In the genomic region with DNA sequence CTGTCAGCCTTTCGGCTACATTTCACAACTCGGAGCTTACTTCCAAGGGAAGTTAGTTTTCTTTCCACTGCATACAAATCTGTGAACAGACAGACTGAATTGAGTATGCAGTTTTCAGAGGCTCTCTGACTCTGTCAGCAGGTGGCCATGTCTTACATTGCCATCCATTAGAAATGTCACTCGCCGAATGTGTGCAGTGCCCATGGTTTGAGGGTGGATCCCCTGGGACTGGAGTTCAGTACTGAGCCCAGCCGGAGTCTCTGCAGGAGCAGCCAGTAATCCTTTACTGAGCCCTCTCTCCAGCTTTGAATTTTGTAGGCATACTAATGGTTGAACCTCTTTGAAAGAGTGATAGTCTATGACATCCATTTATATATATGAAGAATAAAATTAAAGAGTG, we compare ENCODE assay signal across 10 mouse cellular contexts. TPM values are rescaled to one million over a fixed set of nuclear protein-coding genes. Genes with fewer than 3 reads are reported as not detected.
A peak's percentile ranks its signal among the peaks of the same experiment; 100 is the strongest.
DNase-seq lines count a peak whose midpoint lies in the region; ATAC-seq and TF ChIP-seq lines count a peak whose summit lies in the region.
"Had no signal": no experiment of that assay in that cellular context is flagged by ENCODE, and none has a peak within 500 bp of the region (broad histone marks: within the 10 kb centered on the region; RNA-seq: fewer than 3 reads in every experiment).

No protein-coding gene starts in this region.

- peak overlapping the region; percentile 33 for H3K4me2 ChIP-seq in heart, embryonic 12.5 days
- H3K4me2 ChIP-seq in CH12.LX (ENCODE audit: insufficient read depth, low read depth, poor library complexity, severe bottlenecking) = peak overlapping the region; percentile 88; the same call in 1 of the 2 replicates
- H3K4me2 ChIP-seq in forebrain, embryonic 14.5 days (ENCODE audit: low read length) = peak overlapping the region; percentile 75
- H3K4me2 ChIP-seq in liver, postnatal 0 days (ENCODE audit: low read depth, low read length) = peak overlapping the region; percentile 80

- no peak for ATAC-seq in heart, embryonic 12.5 days (ENCODE audit: insufficient number of reproducible peaks, low FRiP score)
- ATAC-seq in forebrain, embryonic 14.5 days = no peak
- no peak for ATAC-seq in liver, postnatal 0 days

- WGBS in heart, embryonic 12.5 days = 65% methylated on average over 5 of the region's 5 CpGs
- WGBS in forebrain, embryonic 14.5 days = 55% methylated on average over 5 of the region's 5 CpGs
- 64% methylated on average over 5 of the region's 5 CpGs for WGBS in liver, postnatal 0 days (ENCODE audit: insufficient replicate concordance)

- in situ Hi-C loops in CH12.LX (cut with MboI; ENCODE audit: low pct_ligation_motif_present, low pct_unique_long_range_greater_than_20kb, low sequenced_read_pairs) = no loop called here

- H3K27ac ChIP-seq in heart, embryonic 12.5 days (ENCODE audit: poor library complexity, severe bottlenecking) = no peak overlapping the region
- no peak overlapping the region for H3K27ac ChIP-seq in CH12.LX (ENCODE audit: insufficient read depth, low read depth)
- H3K27ac ChIP-seq in forebrain, embryonic 14.5 days (ENCODE audit: low read depth, low read length) = no peak overlapping the region
- H3K27ac ChIP-seq in liver, postnatal 0 days (ENCODE audit: low read depth) = no peak overlapping the region

- TF ChIP-seq RAD21 in CH12.LX (IDR thresholded peaks at IDR 0.05; ENCODE audit: low read depth, low read length) = no peak

- DNase-seq in heart, postnatal 25 days (ENCODE audit: low spot score) = no peak
- DNase-seq in CH12.LX (ENCODE audit: extremely low read depth) = no peak
- no peak for DNase-seq in forebrain, embryonic 14.5 days (ENCODE audit: low spot score)
- DNase-seq in liver, postnatal 0 days = no peak
- DNase-seq in thymus, adult 18-20 months = no peak
- DNase-seq in T-cell, adult 2 months (ENCODE audit: low spot score) = no peak
- no peak for DNase-seq in testis, postnatal 14 days (ENCODE audit: low spot score)
- DNase-seq: kidney, postnatal 25 days; thymus, adult 2 months had no signal

- peaks cover 6% of the 10 kb centered on the region; the same call in 1 of the 2 replicates for H3K36me3 ChIP-seq in heart, embryonic 12.5 days
- H3K36me3 ChIP-seq in CH12.LX (replicated peaks in 1 of 2; ENCODE audit: control insufficient read depth in 1 of 2, insufficient read depth in 1 of 2, low read length in 1 of 2) = peaks cover 0 to 15% of the 10 kb centered on the region in 2 experiments
- H3K36me3 ChIP-seq in forebrain, embryonic 14.5 days (ENCODE audit: control insufficient read depth, insufficient read depth, low read length) = peaks cover 8% of the 10 kb centered on the region; the same call in 1 of the 2 replicates
- no peaks in the 10 kb centered on the region; the same call in 1 of the 2 replicates for H3K36me3 ChIP-seq in liver, postnatal 0 days (replicated peaks; ENCODE audit: insufficient read depth, low read length)

- no peak for TF ChIP-seq POLR2A in CH12.LX (IDR thresholded peaks at IDR 0.05; ENCODE audit: low read depth, low read length)

- H3K4me1 ChIP-seq in heart, embryonic 12.5 days (replicated peaks) = peaks cover 29% of the 10 kb centered on the region
- H3K4me1 ChIP-seq in CH12.LX (ENCODE audit: control insufficient read depth in 1 of 2, insufficient read depth in 2 of 2) = peaks cover 3 to 38% of the 10 kb centered on the region in 2 experiments; a peak in 3 of 4 replicates
- H3K4me1 ChIP-seq in forebrain, embryonic 14.5 days (ENCODE audit: control insufficient read depth, insufficient read depth, low read length) = peaks cover 28% of the 10 kb centered on the region
- peaks cover 24% of the 10 kb centered on the region for H3K4me1 ChIP-seq in liver, postnatal 0 days (ENCODE audit: insufficient read depth)

- H3K4me3 ChIP-seq in heart, embryonic 12.5 days = no peak overlapping the region
- H3K4me3 ChIP-seq in CH12.LX (replicated peaks in 1 of 3; ENCODE audit: low read depth in 2 of 3, low read length in 2 of 3, poor library complexity in 1 of 3) = no peak overlapping the region
- peak overlapping the region; percentile 98 for H3K4me3 ChIP-seq in forebrain, embryonic 14.5 days (ENCODE audit: low read depth, low read length)
- no peak overlapping the region for H3K4me3 ChIP-seq in liver, postnatal 0 days (ENCODE audit: low read depth, low read length)

- dilution Hi-C loops in CH12.LX (cut with MboI; ENCODE audit: extremely low pct_ligation_motif_present, extremely low pct_unique_long_range_greater_than_20kb, low sequenced_read_pairs) = no loop called here

- intact Hi-C loops in heart, postnatal 25 days (cut with DNase I) = no loop called here

- no peak for TF ChIP-seq CTCF in CH12.LX (conservative IDR thresholded peaks at IDR 0.05 in 1 of 2, IDR thresholded peaks at IDR 0.05 in 1 of 2; ENCODE audit: low read depth in 2 of 2, low read length in 2 of 2)
- no peak for TF ChIP-seq CTCF in liver, postnatal 0 days (IDR thresholded peaks at IDR 0.05; ENCODE audit: low read depth)

- H3K79me2 ChIP-seq in CH12.LX (replicated peaks; ENCODE audit: control insufficient read depth, extremely low read depth, insufficient read depth, poor library complexity, severe bottlenecking) = peaks cover 17% of the 10 kb centered on the region

- H3K9me3 ChIP-seq in heart, embryonic 12.5 days (replicated peaks) = no peaks in the 10 kb centered on the region
- no peaks in the 10 kb centered on the region for H3K9me3 ChIP-seq in CH12.LX (replicated peaks; ENCODE audit: low read length)
- H3K9me3 ChIP-seq in forebrain, embryonic 14.5 days (replicated peaks; ENCODE audit: control insufficient read depth, low read length) = no peaks in the 10 kb centered on the region
- no peaks in the 10 kb centered on the region for H3K9me3 ChIP-seq in liver, postnatal 0 days (ENCODE audit: low read length)

- H3K9ac ChIP-seq in heart, embryonic 12.5 days = no peak overlapping the region
- peak overlapping the region; percentile 25; the same call in 1 of the 2 replicates for H3K9ac ChIP-seq in CH12.LX (ENCODE audit: insufficient read depth, low read depth)
- peak overlapping the region; percentile 35; the same call in 1 of the 2 replicates for H3K9ac ChIP-seq in forebrain, embryonic 14.5 days (ENCODE audit: low read length)
- H3K9ac ChIP-seq in liver, postnatal 0 days (replicated peaks) = no peak overlapping the region

- no peaks in the 10 kb centered on the region for H3K27me3 ChIP-seq in heart, embryonic 12.5 days (replicated peaks)
- no peaks in the 10 kb centered on the region for H3K27me3 ChIP-seq in CH12.LX (replicated peaks)
- no peaks in the 10 kb centered on the region for H3K27me3 ChIP-seq in forebrain, embryonic 14.5 days (replicated peaks; ENCODE audit: control insufficient read depth, insufficient read depth, low read length)
- no peaks in the 10 kb centered on the region for H3K27me3 ChIP-seq in liver, postnatal 0 days (ENCODE audit: insufficient read depth, low read length)

- no peak for TF ChIP-seq EP300 in CH12.LX (IDR thresholded peaks at IDR 0.05; ENCODE audit: low read length)
- no peak for TF ChIP-seq EP300 in liver, postnatal 0 days (IDR thresholded peaks at IDR 0.05; ENCODE audit: low read depth)

TF ChIP-seq in CH12.LX, 34 proteins besides CTCF, POLR2A, EP300 and RAD21:
- no peak for TF ChIP-seq TBP (conservative IDR thresholded peaks at IDR 0.05; ENCODE audit: low read depth, low read length)
- TF ChIP-seq MAZ (IDR thresholded peaks at IDR 0.05; ENCODE audit: low read depth, low read length) = no peak
- no peak for TF ChIP-seq UBTF (IDR thresholded peaks at IDR 0.05; ENCODE audit: low read depth, low read length)

RNA-seq across cellular contexts. Expression of a gene that starts 2.4 kb away (rescaled TPM):
- polyA plus RNA-seq in heart, embryonic 12.5 days (2016; fragmentation: Nextera tagmentation; extraction: Ambion mirVana) = 19.1 and 20.2 TPM in 2 replicates
- total RNA-seq in heart, postnatal 25 days (2021) = 10 to 100 TPM; 28.6 to 31.0 TPM
- total RNA-seq in CH12.LX (2012; rRNA removed) (15.0 and 17.3 TPM in 2 replicates), CH12.LX (2014; rRNA removed) (26.8 and 30.8 TPM in 2 replicates)
- polyA plus RNA-seq in CH12.LX (2012; ENCODE audit: insufficient read length, low read depth) = 19.5 and 21.7 TPM in 2 replicates
- 40.3 and 41.7 TPM in 2 replicates for polyA plus RNA-seq in forebrain, embryonic 14.5 days (2014; fragmentation: Nextera tagmentation; extraction: Ambion mirVana)
- polyA plus RNA-seq in liver, postnatal 0 days (2015; fragmentation: Nextera tagmentation; extraction: Ambion mirVana) = 5.8 and 5.9 TPM in 2 replicates

RNA-seq across cellular contexts. Expression of a gene that starts 17.4 kb away (rescaled TPM):
- polyA plus RNA-seq in heart, embryonic 12.5 days (2016; fragmentation: Nextera tagmentation; extraction: Ambion mirVana) = 202 and 205 TPM in 2 replicates
- total RNA-seq in heart, postnatal 25 days (2021) = 10 to 100 TPM; 49.0 to 49.1 TPM
- 66.7 and 87.4 TPM in 2 replicates for total RNA-seq in CH12.LX (2012; rRNA removed)
- total RNA-seq in CH12.LX (2014; rRNA removed) = 156 and 170 TPM in 2 replicates
- polyA plus RNA-seq in CH12.LX (2012; ENCODE audit: insufficient read length, low read depth) = 184 and 244 TPM in 2 replicates
- polyA plus RNA-seq in forebrain, embryonic 14.5 days (2014; fragmentation: Nextera tagmentation; extraction: Ambion mirVana) = 223 and 225 TPM in 2 replicates
- polyA plus RNA-seq in liver, postnatal 0 days (2015; fragmentation: Nextera tagmentation; extraction: Ambion mirVana) = 95.1 and 96.3 TPM in 2 replicates

RNA-seq across cellular contexts. Expression of a gene that starts 45.8 kb away (rescaled TPM):
- 66.1 and 66.9 TPM in 2 replicates for polyA plus RNA-seq in heart, embryonic 12.5 days (2016; fragmentation: Nextera tagmentation; extraction: Ambion mirVana)
- 10 to 100 TPM; 66.8 to 74.1 TPM for total RNA-seq in heart, postnatal 25 days (2021)
- 47.7 and 64.8 TPM in 2 replicates for total RNA-seq in CH12.LX (2012; rRNA removed)
- 133 and 160 TPM in 2 replicates for total RNA-seq in CH12.LX (2014; rRNA removed)
- polyA plus RNA-seq in CH12.LX (2012; ENCODE audit: insufficient read length, low read depth) = 76.4 and 83.7 TPM in 2 replicates
- polyA plus RNA-seq in forebrain, embryonic 14.5 days (2014; fragmentation: Nextera tagmentation; extraction: Ambion mirVana) = 78.2 and 85.3 TPM in 2 replicates
- polyA plus RNA-seq in liver, postnatal 0 days (2015; fragmentation: Nextera tagmentation; extraction: Ambion mirVana) = 66.5 and 67.9 TPM in 2 replicates

RNA-seq across cellular contexts. Expression of a gene that starts 54.3 kb away (rescaled TPM):
- polyA plus RNA-seq in heart, embryonic 12.5 days (2016; fragmentation: Nextera tagmentation; extraction: Ambion mirVana) = 22.2 and 27.3 TPM in 2 replicates
- 10 to 100 TPM in 1 of 2 experiments, 1 to 10 TPM in 1; 9.5 to 11.9 TPM for total RNA-seq in heart, postnatal 25 days (2021)
- total RNA-seq in CH12.LX (2012; rRNA removed) (16.2 and 16.8 TPM in 2 replicates), CH12.LX (2014; rRNA removed) (27.2 and 31.5 TPM in 2 replicates)
- 17.1 and 19.7 TPM in 2 replicates for polyA plus RNA-seq in CH12.LX (2012; ENCODE audit: insufficient read length, low read depth)
- 31.6 and 33.6 TPM in 2 replicates for polyA plus RNA-seq in forebrain, embryonic 14.5 days (2014; fragmentation: Nextera tagmentation; extraction: Ambion mirVana)
- polyA plus RNA-seq in liver, postnatal 0 days (2015; fragmentation: Nextera tagmentation; extraction: Ambion mirVana) = 16.5 and 16.9 TPM in 2 replicates

Comparison
In these comparisons a context has a peak if more than half of its experiments do, and no peak if none do; other contexts are left out.
1. H3K4me2 ChIP-seq: peak in every context shown above with its lines; median percentile 88 in CH12.LX; 80 in liver, postnatal 0 days; 75 in forebrain, embryonic 14.5 days; 33 in heart, embryonic 12.5 days.
2. H3K9ac ChIP-seq: peak in CH12.LX (single experiment) and forebrain, embryonic 14.5 days (single experiment); none in heart, embryonic 12.5 days (single experiment) and liver, postnatal 0 days (single experiment).